Mouse (Mus musculus): Measurements from ENCODE around the gene Auts2.

Gene Auts2

GRCm38 (mm10) chr5:132324246-132324883 lies 218.8 kb downstream of the Auts2 start:
- DNase-seq (ENCODE audit: low spot score in 2 of 2): no peak

- no peak for DNase-seq (ENCODE audit: low spot score in 2 of 2)
These were observed 219.5 kb downstream of the Auts2 start for GRCm38 (mm10) chr5:132323608-132324007.

- DNase-seq (ENCODE audit: low spot score in 2 of 2): no peak
These were observed 220.2 kb downstream of the Auts2 start for GRCm38 (mm10) chr5:132322971-132323370.

GRCm38 (mm10) chr5:132318026-132318765 lies 224.9 kb downstream of the Auts2 start:
- no peak for DNase-seq (ENCODE audit: low spot score in 2 of 2)

GRCm38 (mm10) chr5:132316897-132317296 lies 226.2 kb downstream of the Auts2 start:
- DNase-seq (ENCODE audit: low spot score in 2 of 2): no peak

GRCm38 (mm10) chr5:132314300-132314699 lies 228.8 kb downstream of the Auts2 start:
- no peak for DNase-seq (ENCODE audit: low spot score in 2 of 2)

GRCm38 (mm10) chr5:132307000-132307399 lies 236.1 kb downstream of the Auts2 start:
- DNase-seq (ENCODE audit: low spot score in 2 of 2): no peak

GRCm38 (mm10) chr5:132305354-132305934 lies 237.7 kb downstream of the Auts2 start:
- DNase-seq (ENCODE audit: low spot score in 2 of 2): no peak

GRCm38 (mm10) chr5:132302778-132303177 lies 240.4 kb downstream of the Auts2 start:
- no peak for DNase-seq (ENCODE audit: low spot score in 2 of 2)

- no peak for DNase-seq (ENCODE audit: low spot score in 2 of 2)
These were observed 242.3 kb downstream of the Auts2 start for GRCm38 (mm10) chr5:132300794-132301193.

GRCm38 (mm10) chr5:132299716-132300115 lies 243.4 kb downstream of the Auts2 start:
- no peak for DNase-seq (ENCODE audit: low spot score in 2 of 2)

GRCm38 (mm10) chr5:132298996-132299395 lies 244.1 kb downstream of the Auts2 start:
- no peak for DNase-seq (ENCODE audit: low spot score in 2 of 2)

GRCm38 (mm10) chr5:132297309-132297708 lies 245.8 kb downstream of the Auts2 start:
- no peak for DNase-seq (ENCODE audit: low spot score in 2 of 2)

GRCm38 (mm10) chr5:132294469-132294868 lies 248.7 kb downstream of the Auts2 start:
- DNase-seq (ENCODE audit: low spot score in 2 of 2): no peak

GRCm38 (mm10) chr5:132292932-132293331 lies 250.2 kb downstream of the Auts2 start:
- no peak for DNase-seq (ENCODE audit: low spot score in 2 of 2)

GRCm38 (mm10) chr5:132290606-132291535 lies 252.3 kb downstream of the Auts2 start:
- no peak for DNase-seq (ENCODE audit: low spot score in 2 of 2)

- no peak for DNase-seq (ENCODE audit: low spot score in 2 of 2)
These were observed 259.4 kb downstream of the Auts2 start for GRCm38 (mm10) chr5:132283741-132284140.

GRCm38 (mm10) chr5:132274098-132274898 lies 268.8 kb downstream of the Auts2 start:
- DNase-seq (ENCODE audit: low spot score in 2 of 2): no peak

GRCm38 (mm10) chr5:132272132-132272531 lies 271.0 kb downstream of the Auts2 start:
- DNase-seq (ENCODE audit: low spot score in 2 of 2): no peak

- DNase-seq (ENCODE audit: low spot score in 2 of 2): no peak
These were observed 272.2 kb downstream of the Auts2 start for GRCm38 (mm10) chr5:132270896-132271295.

GRCm38 (mm10) chr5:132270074-132270473 lies 273.1 kb downstream of the Auts2 start:
- DNase-seq (ENCODE audit: low spot score in 2 of 2): no peak

Data from heart, adult 9 months (tissue).